Comparison of ENCODE assay signal across 10 mouse cellular contexts in genomic region chr3:148895396-148896109, GRCm38 (mm10).
DNase-seq lines count a peak whose midpoint lies in the region; ATAC-seq and TF ChIP-seq lines count a peak whose summit lies in the region.
"Had no signal": no experiment of that assay in that cellular context is flagged by ENCODE, and none has a peak within 500 bp of the region (broad histone marks: within the 10 kb centered on the region; RNA-seq: fewer than 3 reads in every experiment).

No protein-coding gene starts in this region.

- H3K9me3 ChIP-seq in heart, embryonic 15.5 days (replicated peaks) = no peaks in the 10 kb centered on the region
- H3K9me3 ChIP-seq in heart, embryonic 11.5 days (replicated peaks; ENCODE audit: control insufficient read depth, low read length) = no peaks in the 10 kb centered on the region
- H3K9me3 ChIP-seq in midbrain, embryonic 16.5 days (replicated peaks; ENCODE audit: control insufficient read depth, low read length, poor library complexity, severe bottlenecking) = no peaks in the 10 kb centered on the region
- H3K9me3 ChIP-seq in midbrain, embryonic 13.5 days = no peaks in the 10 kb centered on the region
- no peaks in the 10 kb centered on the region for H3K9me3 ChIP-seq in stomach, postnatal 0 days (ENCODE audit: control insufficient read depth, low read length)

- H3K27me3 ChIP-seq in heart, embryonic 15.5 days = no peaks in the 10 kb centered on the region
- no peaks in the 10 kb centered on the region for H3K27me3 ChIP-seq in heart, embryonic 11.5 days (ENCODE audit: control insufficient read depth, insufficient read depth, low read length)
- H3K27me3 ChIP-seq in midbrain, embryonic 16.5 days (ENCODE audit: control insufficient read depth, insufficient read depth, low read depth, low read length) = no peaks in the 10 kb centered on the region
- H3K27me3 ChIP-seq in midbrain, embryonic 13.5 days = no peaks in the 10 kb centered on the region
- no peaks in the 10 kb centered on the region for H3K27me3 ChIP-seq in stomach, postnatal 0 days (ENCODE audit: control insufficient read depth, insufficient read depth, low read length)

- WGBS in heart, embryonic 15.5 days = 70% methylated on average over 13 of the region's 13 CpGs
- 73% methylated on average over 13 of the region's 13 CpGs for WGBS in heart, embryonic 11.5 days (ENCODE audit: insufficient replicate concordance)
- WGBS in midbrain, embryonic 16.5 days = 80% methylated on average over 13 of the region's 13 CpGs
- WGBS in midbrain, embryonic 13.5 days = 81% methylated on average over 13 of the region's 13 CpGs
- 79% methylated on average over 13 of the region's 13 CpGs for WGBS in stomach, postnatal 0 days

- no peak for TF ChIP-seq EP300 in stomach, postnatal 0 days (optimal IDR thresholded peaks at IDR 0.05)

- peaks cover 27% of the 10 kb centered on the region for H3K4me1 ChIP-seq in heart, embryonic 15.5 days (replicated peaks)
- H3K4me1 ChIP-seq in heart, embryonic 11.5 days (ENCODE audit: control insufficient read depth, insufficient read depth, low read length) = peaks cover 16% of the 10 kb centered on the region
- peaks cover 7% of the 10 kb centered on the region for H3K4me1 ChIP-seq in midbrain, embryonic 16.5 days (ENCODE audit: control insufficient read depth, insufficient read depth, low read length)
- peaks cover 39% of the 10 kb centered on the region for H3K4me1 ChIP-seq in midbrain, embryonic 13.5 days (replicated peaks)
- H3K4me1 ChIP-seq in stomach, postnatal 0 days (replicated peaks; ENCODE audit: control insufficient read depth, insufficient read depth) = no peaks in the 10 kb centered on the region; the same call in 1 of the 2 replicates

- peak; percentile 5 to 10 for DNase-seq in monocyte, adult 2 months (ENCODE audit: low read depth in 1 of 2, low spot score in 2 of 2)
- peak; percentile 61 for DNase-seq in thymus, postnatal 4 days
- DNase-seq in stomach, postnatal 0 days (ENCODE audit: low spot score) = no peak
- no peak for DNase-seq in retina, postnatal 1 day
- DNase-seq: adrenal gland, adult 2 months; cerebellum, adult 9-11 months had no signal

- no peaks in the 10 kb centered on the region for H3K36me3 ChIP-seq in heart, embryonic 15.5 days
- H3K36me3 ChIP-seq in heart, embryonic 11.5 days (ENCODE audit: control insufficient read depth, insufficient read depth, low read length) = no peaks in the 10 kb centered on the region
- H3K36me3 ChIP-seq in midbrain, embryonic 16.5 days (ENCODE audit: control insufficient read depth, insufficient read depth, low read length) = no peaks in the 10 kb centered on the region
- no peaks in the 10 kb centered on the region for H3K36me3 ChIP-seq in midbrain, embryonic 13.5 days
- no peaks in the 10 kb centered on the region for H3K36me3 ChIP-seq in stomach, postnatal 0 days (ENCODE audit: control insufficient read depth, insufficient read depth, low read length)

- 0 out of 2 replicates have a peak overlapping the region, but pooled peaks have one; percentile 22 for H3K4me2 ChIP-seq in heart, embryonic 15.5 days
- no peak overlapping the region for H3K4me2 ChIP-seq in heart, embryonic 11.5 days
- H3K4me2 ChIP-seq in midbrain, embryonic 16.5 days (ENCODE audit: low read length) = no peak overlapping the region
- H3K4me2 ChIP-seq in midbrain, embryonic 13.5 days (replicated peaks) = no peak overlapping the region
- no peak overlapping the region for H3K4me2 ChIP-seq in stomach, postnatal 0 days (replicated peaks; ENCODE audit: low read depth)

- H3K9ac ChIP-seq in heart, embryonic 15.5 days = no peak overlapping the region
- no peak overlapping the region for H3K9ac ChIP-seq in heart, embryonic 11.5 days (ENCODE audit: low read depth, low read length)
- H3K9ac ChIP-seq in midbrain, embryonic 16.5 days (ENCODE audit: low read depth, low read length) = no peak overlapping the region
- H3K9ac ChIP-seq in midbrain, embryonic 13.5 days (replicated peaks) = no peak overlapping the region
- no peak overlapping the region for H3K9ac ChIP-seq in stomach, postnatal 0 days (ENCODE audit: low read length)

- TF ChIP-seq CTCF in stomach, postnatal 0 days (IDR thresholded peaks at IDR 0.05; ENCODE audit: low read depth) = no peak

- no peak overlapping the region for H3K4me3 ChIP-seq in heart, embryonic 15.5 days
- no peak overlapping the region for H3K4me3 ChIP-seq in heart, embryonic 11.5 days (ENCODE audit: low read depth, low read length)
- H3K4me3 ChIP-seq in midbrain, embryonic 16.5 days (ENCODE audit: low read depth, low read length) = no peak overlapping the region
- no peak overlapping the region for H3K4me3 ChIP-seq in midbrain, embryonic 13.5 days (replicated peaks)
- H3K4me3 ChIP-seq in stomach, postnatal 0 days (ENCODE audit: low read depth, low read length) = no peak overlapping the region

- H3K27ac ChIP-seq in heart, embryonic 15.5 days = 0 out of 2 replicates have a peak overlapping the region, but pooled peaks have one; percentile 35
- no peak overlapping the region; the same call in 1 of the 2 replicates for H3K27ac ChIP-seq in heart, embryonic 11.5 days (ENCODE audit: low read depth, low read length)
- no peak overlapping the region for H3K27ac ChIP-seq in midbrain, embryonic 16.5 days (ENCODE audit: low read length)
- no peak overlapping the region for H3K27ac ChIP-seq in midbrain, embryonic 13.5 days
- H3K27ac ChIP-seq in stomach, postnatal 0 days (replicated peaks) = no peak overlapping the region

- ATAC-seq in heart, embryonic 15.5 days (replicated peaks; ENCODE audit: insufficient number of reproducible peaks, insufficient read depth, low FRiP score, low read depth) = no peak
- no peak for ATAC-seq in heart, embryonic 11.5 days (replicated peaks; ENCODE audit: insufficient number of reproducible peaks, low FRiP score, low TSS enrichment)
- ATAC-seq in midbrain, embryonic 16.5 days = peak; percentile 27; the same call in 1 of the 2 replicates
- no peak for ATAC-seq in midbrain, embryonic 13.5 days
- ATAC-seq in stomach, postnatal 0 days (ENCODE audit: low FRiP score, low TSS enrichment) = no peak

Comparison
In these comparisons a context has a peak if more than half of its experiments do, and no peak if none do; other contexts are left out.
1. DNase-seq: peak in monocyte, adult 2 months (2 of 2) and thymus, postnatal 4 days (single experiment); none in stomach, postnatal 0 days (single experiment) and retina, postnatal 1 day (single experiment).